Comparison of ENCODE assay signal across 19 mouse cellular contexts in the genomic region with DNA sequence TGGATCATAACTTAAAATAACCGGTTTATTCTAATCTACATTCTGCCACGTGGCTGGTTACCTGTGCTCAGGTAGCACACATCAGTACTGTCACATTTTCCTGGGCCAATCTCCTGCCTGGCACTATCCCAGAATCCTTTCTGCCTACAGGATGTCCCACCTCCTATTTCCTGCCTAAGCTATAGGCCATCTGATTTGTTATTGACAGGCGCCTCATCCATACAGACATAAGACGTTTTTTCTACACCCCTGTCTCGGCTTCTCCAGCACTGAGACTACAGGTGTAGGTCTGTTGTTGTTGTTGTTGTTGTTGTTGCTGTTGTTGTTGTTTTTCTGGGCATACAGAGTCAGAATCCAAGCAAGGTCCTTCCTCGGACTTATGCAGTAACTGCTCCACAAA.
"Had no signal": no experiment of that assay in that cellular context is flagged by ENCODE, and none has a peak within 500 bp of the region (broad histone marks: within the 10 kb centered on the region; RNA-seq: fewer than 3 reads in every experiment).

No protein-coding gene starts in this region.

- H3K9ac ChIP-seq: lung, embryonic 15.5 days; midbrain, embryonic 13.5 days; midbrain, embryonic 15.5 days; neural tube, embryonic 12.5 days had no signal

- ATAC-seq: lung, postnatal 0 days; midbrain, embryonic 13.5 days; midbrain, embryonic 15.5 days had no signal

- H3K4me1 ChIP-seq: lung, embryonic 15.5 days; megakaryocyte, embryonic 14.5 days; midbrain, embryonic 13.5 days; midbrain, embryonic 15.5 days; neural tube, embryonic 12.5 days had no signal

- H3K27me3 ChIP-seq: lung, embryonic 15.5 days; megakaryocyte, embryonic 14.5 days; midbrain, embryonic 13.5 days; midbrain, embryonic 15.5 days had no signal

- H3K36me3 ChIP-seq: lung, embryonic 15.5 days; midbrain, embryonic 13.5 days; midbrain, embryonic 15.5 days; neural tube, embryonic 12.5 days had no signal

- H3K4me3 ChIP-seq: lung, embryonic 15.5 days; megakaryocyte, embryonic 14.5 days; midbrain, embryonic 13.5 days; midbrain, embryonic 15.5 days; neural tube, embryonic 12.5 days had no signal

- H3K27ac ChIP-seq: lung, embryonic 15.5 days; macrophage; midbrain, embryonic 13.5 days; midbrain, embryonic 15.5 days; neural tube, embryonic 12.5 days had no signal

- DNase-seq: lung, adult 2 months; lung, postnatal 14 days; lung, postnatal 36 days; retina, postnatal 1 day; right cerebral cortex, adult 18-20 months; right cerebral cortex, postnatal 25 days; right cerebral cortex, postnatal 4 days; spleen, adult 18-20 months; thymus, adult 18-20 months; thymus, postnatal 14 days; thymus, postnatal 36 days had no signal

- H3K4me2 ChIP-seq: lung, embryonic 15.5 days; midbrain, embryonic 11.5 days; midbrain, embryonic 13.5 days; midbrain, embryonic 15.5 days; neural tube, embryonic 12.5 days had no signal

- H3K9me3 ChIP-seq: midbrain, embryonic 15.5 days; neural tube, embryonic 12.5 days had no signal
